Mouse (Mus musculus) testis, postnatal 10 days (tissue): ENCODE data around the gene Tmppe.

ENCODE experiments used
- DNase-seq: peaks from one replicate; pipeline ENCODE4 v3.0.0; 2021; ENCODE audit warnings: low spot score

Gene Tmppe

DNA sequence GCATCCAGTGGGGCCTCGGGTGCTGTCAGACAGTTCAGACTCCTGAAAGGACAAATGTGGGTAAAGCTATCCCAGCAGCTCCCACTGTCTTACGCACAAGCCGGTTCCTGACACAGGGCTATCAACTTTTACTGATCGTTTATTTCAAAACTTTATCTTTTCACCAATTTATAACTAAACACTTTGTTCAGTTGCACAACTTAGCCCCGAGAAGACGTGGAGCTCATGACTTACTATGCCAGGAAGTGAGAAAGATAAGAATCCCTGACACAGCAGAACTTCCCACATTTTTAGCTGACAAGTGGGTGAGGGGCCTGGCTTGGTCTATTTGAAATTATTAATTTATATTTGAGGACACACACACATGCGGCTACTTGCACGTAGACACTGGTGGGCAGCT is 6.2 kb upstream of the Tmppe start:
- no peak for DNase-seq

DNA sequence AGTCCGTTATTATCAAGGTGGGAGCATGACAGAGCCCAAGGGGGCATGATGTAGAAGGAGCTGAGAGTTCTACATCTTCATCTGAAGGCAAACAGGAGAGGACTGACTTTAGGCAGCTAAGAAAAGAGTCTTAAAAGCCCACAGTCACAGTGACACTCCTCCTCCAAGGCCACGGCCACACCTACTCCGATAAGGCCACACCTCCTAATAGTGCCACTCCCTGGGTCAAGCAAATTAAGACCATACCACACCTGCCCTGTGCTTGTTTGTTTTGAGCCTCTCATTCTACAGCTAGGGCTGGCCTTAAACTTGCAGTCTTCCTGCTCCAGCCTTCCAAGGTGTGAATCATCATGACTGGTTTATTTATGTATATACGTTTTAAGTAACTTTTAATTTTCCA is 5.6 kb upstream of the Tmppe start:
- DNase-seq: no peak

GRCm38 (mm10) chr9:114399680-114400079 is 1.2 kb upstream of the Tmppe start:
- DNase-seq: no peak

GRCm38 (mm10) chr9:114400588-114400948 is 337 bp upstream of the Tmppe start:
- no peak for DNase-seq

GRCm38 (mm10) chr9:114401685-114402080 is 778 bp downstream of the Tmppe start:
- peak; percentile 50 for DNase-seq

GRCm38 (mm10) chr9:114407676-114408075 is 6.8 kb downstream of the Tmppe start:
- DNase-seq: no peak

- no peak for DNase-seq
These were observed 9.5 kb downstream of the Tmppe start for GRCm38 (mm10) chr9:114410313-114410862.

DNA sequence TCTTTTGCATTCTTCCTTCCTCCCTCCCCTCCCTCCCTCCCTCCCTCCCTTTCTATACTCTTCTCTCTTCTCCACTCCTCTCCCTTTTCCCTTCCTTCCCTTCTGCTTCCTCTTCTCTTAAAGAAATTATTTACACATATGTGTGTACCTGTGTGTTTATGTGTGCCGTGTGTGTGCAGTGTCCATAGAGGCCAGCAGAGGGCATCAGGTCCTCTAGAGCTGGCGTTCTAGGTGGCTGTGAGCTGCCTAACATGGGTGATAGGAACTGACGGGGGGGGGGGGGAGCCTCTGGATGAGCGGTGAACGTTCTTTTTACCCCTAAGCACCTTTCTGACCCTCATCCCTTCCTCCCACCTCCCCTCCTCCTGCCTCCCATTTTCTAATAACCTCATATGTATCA is 10.4 kb downstream of the Tmppe start:
- DNase-seq: no peak

GRCm38 (mm10) chr9:114412406-114412805 is 11.5 kb downstream of the Tmppe start:
- no peak for DNase-seq

DNA sequence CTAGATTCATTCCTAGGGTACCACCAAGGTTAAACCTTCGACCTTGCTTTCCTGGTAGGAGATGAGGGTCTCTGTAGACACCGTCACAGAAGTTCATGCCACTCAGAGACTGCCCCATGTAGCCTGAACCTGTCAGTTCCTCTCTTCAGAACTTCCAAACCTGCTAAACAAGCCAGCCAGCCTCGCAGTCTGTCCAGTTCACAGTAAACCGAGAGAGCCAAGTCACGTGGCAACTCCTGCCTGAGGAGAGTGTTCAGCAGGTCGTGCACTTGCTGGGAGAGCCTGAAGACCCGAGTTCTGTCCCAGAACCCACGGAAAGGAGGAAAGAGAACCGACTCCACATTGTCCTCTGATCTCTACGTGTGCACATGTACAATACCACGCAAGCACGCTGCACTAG is 13.0 kb downstream of the Tmppe start:
- no peak for DNase-seq

DNA sequence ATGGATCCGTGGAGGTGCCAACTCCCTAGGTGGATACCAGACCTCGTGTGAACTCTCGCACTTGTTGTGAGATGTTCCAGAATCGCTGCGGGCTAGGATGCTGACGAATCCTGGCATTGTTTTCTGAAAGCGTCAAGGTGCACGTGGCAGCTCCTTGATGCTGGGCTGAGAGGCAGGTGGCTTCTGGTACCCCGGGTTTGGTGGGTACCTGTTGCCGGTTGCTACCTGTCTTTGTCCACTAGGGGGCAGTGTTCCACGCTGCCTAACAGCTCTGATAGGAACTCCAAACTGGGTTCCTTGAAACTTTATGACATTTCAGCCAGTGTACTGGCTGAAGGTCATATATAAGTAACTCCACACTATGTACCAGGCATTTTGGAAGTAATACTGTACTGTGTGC is 14.8 kb downstream of the Tmppe start:
- peak; percentile 67 for DNase-seq

GRCm38 (mm10) chr9:114416646-114417517 is 16.0 kb downstream of the Tmppe start:
- DNase-seq: no peak

- DNase-seq: peak; percentile 63
These were observed 17.3 kb downstream of the Tmppe start for GRCm38 (mm10) chr9:114418187-114418586.

- DNase-seq: no peak
These were observed 19.5 kb downstream of the Tmppe start for GRCm38 (mm10) chr9:114420443-114420842.

GRCm38 (mm10) chr9:114421045-114421444 is 20.1 kb downstream of the Tmppe start:
- no peak for DNase-seq

GRCm38 (mm10) chr9:114421797-114422196 is 20.9 kb downstream of the Tmppe start:
- no peak for DNase-seq

GRCm38 (mm10) chr9:114425576-114425975 is 24.7 kb downstream of the Tmppe start:
- DNase-seq: no peak

GRCm38 (mm10) chr9:114426201-114426600 is 25.3 kb downstream of the Tmppe start:
- no peak for DNase-seq

GRCm38 (mm10) chr9:114427425-114427824 is 26.5 kb downstream of the Tmppe start:
- no peak for DNase-seq

DNA sequence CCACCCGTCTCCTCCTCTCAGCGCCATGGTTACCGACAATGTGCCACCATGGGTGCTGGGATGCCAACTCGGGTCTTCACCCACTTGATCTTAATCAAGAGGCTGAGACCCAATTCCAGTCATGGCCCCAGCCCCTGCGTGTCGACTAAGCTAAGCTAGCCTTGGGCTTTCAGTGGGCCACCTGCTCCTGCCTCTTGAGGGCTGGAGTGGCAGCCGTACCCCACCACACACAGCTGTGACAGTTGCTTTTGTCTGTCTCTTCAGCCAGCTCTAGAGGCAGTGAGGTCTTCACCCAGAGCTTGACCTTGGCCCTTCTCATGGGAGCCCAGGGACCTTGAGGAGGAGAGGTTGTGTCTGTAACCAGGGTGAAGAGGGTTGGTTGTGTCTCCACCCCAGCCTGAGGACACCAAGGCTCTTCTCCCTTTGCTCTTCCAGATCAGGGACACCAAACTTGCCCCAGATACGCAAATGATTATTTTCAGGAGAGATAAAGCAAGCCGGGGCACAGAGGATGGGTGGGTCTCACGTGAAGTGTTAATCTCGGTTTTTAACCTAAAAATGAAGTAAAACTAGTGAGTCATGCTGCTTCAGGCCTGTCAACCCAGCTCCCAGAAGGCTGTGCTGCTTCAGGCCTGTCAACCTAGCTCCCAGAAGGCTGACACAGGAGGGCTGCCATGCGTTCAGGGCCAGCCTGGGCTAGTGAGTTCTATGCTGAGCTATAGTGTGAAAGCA is 27.4 kb downstream of the Tmppe start:
- no peak for DNase-seq

GRCm38 (mm10) chr9:114435668-114436067 is 34.8 kb downstream of the Tmppe start:
- DNase-seq: no peak

- no peak for DNase-seq
These were observed 39.6 kb downstream of the Tmppe start for GRCm38 (mm10) chr9:114440548-114440947.

DNA sequence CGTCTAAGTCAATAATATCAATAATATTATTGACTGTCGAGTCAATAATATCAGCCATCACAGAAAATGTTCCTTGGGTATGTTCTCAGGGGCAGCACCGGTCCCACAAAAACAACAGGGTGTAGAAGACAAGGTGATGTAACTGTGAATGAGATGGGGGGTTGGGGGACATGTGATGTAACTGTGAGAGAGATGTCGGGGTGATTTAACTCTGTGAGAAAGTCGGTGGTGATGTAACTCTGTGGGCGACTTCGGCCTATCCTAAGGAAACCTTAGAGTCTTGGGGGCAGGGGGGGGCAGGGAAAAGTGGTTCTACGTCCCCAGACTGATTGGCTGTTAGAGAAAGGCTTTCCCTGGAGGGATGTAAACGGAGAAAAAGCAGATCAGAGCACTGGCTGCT is 41.3 kb downstream of the Tmppe start:
- no peak for DNase-seq
